Mouse (Mus musculus) megakaryocyte, embryonic 14.5 days (primary cell): Measurements from ENCODE around the gene Fnip2. TPM values are rescaled to one million over a fixed set of nuclear protein-coding genes. Genes with fewer than 3 reads are reported as not detected.
A peak's percentile ranks its signal among the peaks of the same experiment; 100 is the strongest.

Experiments used
- H3K27me3 ChIP-seq: replicated peaks from 2 replicates; pipeline ENCODE3; 2012; ENCODE audit warnings: inconsistent platforms
- H3K36me3 ChIP-seq: replicated peaks from 2 replicates; pipeline ENCODE3; 2012; ENCODE audit warnings: low read length, inconsistent platforms, mixed read lengths
- H3K4me1 ChIP-seq: 2 replicates; pipeline ENCODE4 v1.6.1; 2012; ENCODE audit warnings: inconsistent platforms
- H3K4me3 ChIP-seq: replicated peaks from 2 replicates; pipeline ENCODE3; 2012; ENCODE audit warnings: moderate library complexity, mild to moderate bottlenecking, inconsistent platforms
- H3K9me3 ChIP-seq: 2 replicates; pipeline ENCODE4 v1.6.1; 2012; ENCODE audit warnings: inconsistent platforms
- FLI1 ChIP-seq: IDR thresholded peaks from 2 replicates; pipeline ENCODE4 v1.6.1; 2012; ENCODE audit warnings: low read length, inconsistent platforms, mixed read lengths
- GATA1 ChIP-seq: IDR thresholded peaks from 3 replicates; pipeline ENCODE4 v1.6.1; 2012; ENCODE audit warnings: mixed read lengths, low read length, inconsistent platforms, borderline replicate concordance
- polyA plus RNA-seq: library from polyadenylated mRNA; stranded (reverse); fragments of >175 nt; gene quantifications from 2 replicates; pipeline ENCODE4 v1.2.3, GENCODE M21; 2012; ENCODE audit warnings: low replicate concordance; ENCODE audit not compliant: insufficient read depth

Fnip2 gene
- polyA plus RNA-seq, 1 experiment = 0.19 TPM

DNA sequence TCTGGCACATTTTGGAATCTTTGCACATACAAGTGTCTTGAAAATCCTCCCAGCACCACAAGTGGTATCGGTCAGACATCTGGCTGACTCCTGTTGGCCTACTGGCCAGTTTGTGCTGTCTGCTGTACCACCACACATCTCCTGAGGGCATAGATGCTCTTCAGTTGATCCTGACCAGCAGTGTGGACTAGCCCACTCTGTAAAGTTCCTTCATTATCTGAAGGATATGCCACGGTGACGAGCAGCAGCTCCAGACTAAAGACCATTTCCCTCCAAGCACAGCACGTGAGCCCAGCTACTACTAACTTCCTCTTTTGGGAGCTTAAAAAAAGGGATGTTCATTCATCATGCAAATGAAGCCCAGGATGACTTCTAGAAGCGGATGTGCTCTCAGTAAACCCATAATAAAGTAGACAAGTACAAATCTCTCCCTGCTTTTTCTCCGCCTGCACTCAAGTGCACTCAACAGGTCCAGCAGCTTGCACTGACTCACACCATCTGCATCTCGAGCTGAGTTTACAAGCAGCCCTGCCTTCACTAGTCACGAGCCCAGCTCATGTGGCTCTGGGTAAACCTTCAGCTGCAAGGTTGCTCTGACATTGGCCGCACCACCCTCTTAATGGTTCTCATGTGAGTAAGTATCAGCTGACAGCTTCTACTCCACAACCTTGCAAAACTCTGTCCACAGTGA, 35.9 kb downstream of the Fnip2 start:
- Histone ChIP-seq H3K4me1 (peaks cover 61% of the 10 kb centered on the region), H3K27me3 (no peaks in the 10 kb centered on the region), H3K36me3 (peaks cover 3% of the 10 kb centered on the region), H3K9me3 (no peaks in the 10 kb centered on the region), H3K4me3 (peak overlapping the region; percentile 83)
- no peak for TF ChIP-seq GATA1

DNA sequence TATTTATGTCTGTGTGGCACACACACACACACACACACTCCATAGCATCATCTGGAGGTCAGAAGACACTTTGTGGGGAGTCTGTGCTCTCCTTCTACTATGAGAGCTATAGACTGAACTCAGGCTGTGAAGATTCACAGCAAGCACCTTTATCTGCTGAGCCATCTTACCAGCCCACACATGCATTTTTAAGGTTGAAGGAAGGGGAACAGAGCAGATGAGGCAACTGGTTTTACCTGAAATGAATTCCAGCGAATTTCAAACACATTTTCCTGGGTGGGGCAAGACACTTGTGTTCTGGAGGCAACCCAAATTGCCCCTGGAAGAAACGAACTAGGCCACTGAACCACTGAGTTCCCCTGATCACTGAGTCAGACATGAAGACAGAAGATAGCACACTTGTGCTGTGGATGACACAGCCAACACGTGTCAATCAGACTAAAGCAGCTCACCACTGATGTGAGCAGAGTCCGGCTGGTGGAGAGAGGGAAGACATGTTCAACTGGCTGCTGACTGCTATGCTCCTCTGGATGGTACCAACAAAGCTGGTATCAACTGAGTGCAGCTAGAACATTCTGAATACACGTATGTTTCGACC, 38.0 kb downstream of the Fnip2 start:
- Histone ChIP-seq H3K36me3 (peaks cover 3% of the 10 kb centered on the region), H3K4me1 (peaks cover 46% of the 10 kb centered on the region), H3K9me3 (no peaks in the 10 kb centered on the region), H3K4me3 (peak overlapping the region; percentile 54), H3K27me3 (no peaks in the 10 kb centered on the region)
- no peak for TF ChIP-seq GATA1
- TF ChIP-seq FLI1 = no peak

- TF ChIP-seq FLI1 (no peak), GATA1 (no peak)
- Histone ChIP-seq H3K27me3 (no peaks in the 10 kb centered on the region), H3K9me3 (no peaks in the 10 kb centered on the region), H3K36me3 (peaks cover 3% of the 10 kb centered on the region), H3K4me3 (peak overlapping the region; percentile 67), H3K4me1 (peaks cover 49% of the 10 kb centered on the region)
Measured at GRCm38 (mm10) chr3:79528451-79528850, 39.1 kb downstream of the Fnip2 start.

- H3K27me3 ChIP-seq = no peaks in the 10 kb centered on the region
- H3K36me3 ChIP-seq = peaks cover 3% of the 10 kb centered on the region
- H3K9me3 ChIP-seq = no peaks in the 10 kb centered on the region
- TF ChIP-seq FLI1 (no peak), GATA1 (no peak)
- H3K4me3 ChIP-seq = no peak overlapping the region
- H3K4me1 ChIP-seq = peaks cover 52% of the 10 kb centered on the region
Measured at GRCm38 (mm10) chr3:79527921-79528320, 39.7 kb downstream of the Fnip2 start.

GRCm38 (mm10) chr3:79527521-79527920, 40.1 kb downstream of the Fnip2 start:
- Histone ChIP-seq H3K27me3 (no peaks in the 10 kb centered on the region), H3K4me1 (peaks cover 55% of the 10 kb centered on the region), H3K4me3 (peak overlapping the region; percentile 43), H3K36me3 (peaks cover 3% of the 10 kb centered on the region), H3K9me3 (no peaks in the 10 kb centered on the region)
- TF ChIP-seq GATA1 (no peak), FLI1 (no peak)

DNA sequence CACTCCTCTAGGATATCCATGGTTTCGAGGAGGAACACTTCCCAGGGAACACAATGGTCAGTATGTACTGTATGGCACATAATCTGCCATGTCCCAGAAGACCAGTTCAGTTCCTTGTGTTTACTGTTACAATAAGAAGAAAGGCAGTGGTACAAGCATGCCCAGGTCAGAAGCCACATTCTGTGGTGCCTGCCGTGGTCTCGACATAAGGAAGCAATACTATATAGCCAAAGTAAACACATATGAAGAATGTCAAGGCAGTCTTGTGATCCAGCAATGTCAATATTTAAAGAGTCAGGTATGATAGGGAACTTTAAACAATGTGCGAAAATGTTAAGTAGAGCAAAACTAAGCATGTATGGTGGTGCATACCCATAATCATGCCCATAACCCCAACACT, 44.2 kb downstream of the Fnip2 start:
- peaks cover 1% of the 10 kb centered on the region for H3K36me3 ChIP-seq
- no peaks in the 10 kb centered on the region for H3K27me3 ChIP-seq
- H3K4me3 ChIP-seq = no peak overlapping the region
- TF ChIP-seq FLI1 = no peak
- no peaks in the 10 kb centered on the region for H3K9me3 ChIP-seq
- H3K4me1 ChIP-seq = peaks cover 46% of the 10 kb centered on the region

GRCm38 (mm10) chr3:79519862-79520261, 47.7 kb downstream of the Fnip2 start:
- H3K4me1 ChIP-seq = peaks cover 53% of the 10 kb centered on the region
- no peak overlapping the region for H3K4me3 ChIP-seq
- H3K9me3 ChIP-seq = no peaks in the 10 kb centered on the region
- H3K27me3 ChIP-seq = no peaks in the 10 kb centered on the region
- no peak for TF ChIP-seq GATA1
- TF ChIP-seq FLI1 = no peak
- H3K36me3 ChIP-seq = peaks cover 26% of the 10 kb centered on the region

GRCm38 (mm10) chr3:79518761-79519527, 48.7 kb downstream of the Fnip2 start:
- Histone ChIP-seq H3K4me3 (peak overlapping the region; percentile 19), H3K9me3 (no peaks in the 10 kb centered on the region), H3K36me3 (peaks cover 31% of the 10 kb centered on the region), H3K27me3 (no peaks in the 10 kb centered on the region), H3K4me1 (peaks cover 61% of the 10 kb centered on the region)
- TF ChIP-seq FLI1 (no peak), GATA1 (no peak)

DNA sequence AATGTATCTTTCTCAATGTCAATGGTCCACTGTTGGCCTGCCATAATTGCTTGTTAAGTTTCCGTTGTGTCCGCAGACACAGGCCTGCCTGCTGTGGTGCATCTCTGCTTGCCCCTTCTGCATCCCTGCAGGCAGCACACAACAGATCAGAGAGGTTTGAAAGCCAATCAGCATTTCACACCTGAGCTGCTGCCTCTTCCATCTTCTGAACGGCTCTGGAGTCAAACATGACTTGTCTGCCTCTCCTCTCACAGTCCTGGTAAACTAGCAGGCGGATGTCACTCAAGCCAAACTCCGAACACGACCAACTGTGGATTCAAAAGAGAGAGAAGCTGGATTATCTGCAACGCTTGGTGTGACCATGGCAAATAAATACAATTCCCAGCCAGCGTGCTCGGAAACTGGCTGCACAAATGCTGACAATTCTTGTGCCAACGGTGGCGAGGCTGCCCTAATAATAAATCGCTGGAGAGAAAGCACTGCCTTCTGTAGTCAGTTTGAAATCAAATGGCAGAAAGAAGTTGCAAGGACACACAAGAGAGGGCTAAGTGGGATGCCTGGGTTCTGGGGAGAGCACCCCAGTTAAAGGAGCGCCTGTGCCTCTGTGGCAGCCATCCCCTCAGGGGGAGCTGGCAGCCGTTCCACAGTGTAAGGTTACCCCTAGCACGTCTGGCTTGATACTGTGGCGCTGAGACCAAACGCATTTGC, 49.6 kb downstream of the Fnip2 start:
- peaks cover 57% of the 10 kb centered on the region for H3K4me1 ChIP-seq
- no peaks in the 10 kb centered on the region for H3K27me3 ChIP-seq
- no peak overlapping the region for H3K4me3 ChIP-seq
- no peak for TF ChIP-seq FLI1
- no peak for TF ChIP-seq GATA1
- no peaks in the 10 kb centered on the region for H3K9me3 ChIP-seq
- peaks cover 31% of the 10 kb centered on the region for H3K36me3 ChIP-seq
